Mouse (Mus musculus) activated CD4-positive, CD25-positive, alpha-beta regulatory T cell (primary cell): ENCODE measurements around the gene Strc. TPM values are rescaled to one million over a fixed set of nuclear protein-coding genes. Genes with fewer than 3 reads are reported as not detected.

Experiments
- polyA plus RNA-seq, 2 experiments: library from polyadenylated mRNA; unstranded; fragments of 100-300 nt; shearing (Covaris generic); gene quantifications; one replicate each; pipeline ENCODE4 v1.2.1; 2017

Strc gene
- polyA plus RNA-seq: under 1 TPM; 0.07 to 0.12 TPM

GRCm38 (mm10) chr2:121386961-121387575 lies at the start of gene Strc:
Gene Strc (minus strand): TSS chr2:121387168.

DNA sequence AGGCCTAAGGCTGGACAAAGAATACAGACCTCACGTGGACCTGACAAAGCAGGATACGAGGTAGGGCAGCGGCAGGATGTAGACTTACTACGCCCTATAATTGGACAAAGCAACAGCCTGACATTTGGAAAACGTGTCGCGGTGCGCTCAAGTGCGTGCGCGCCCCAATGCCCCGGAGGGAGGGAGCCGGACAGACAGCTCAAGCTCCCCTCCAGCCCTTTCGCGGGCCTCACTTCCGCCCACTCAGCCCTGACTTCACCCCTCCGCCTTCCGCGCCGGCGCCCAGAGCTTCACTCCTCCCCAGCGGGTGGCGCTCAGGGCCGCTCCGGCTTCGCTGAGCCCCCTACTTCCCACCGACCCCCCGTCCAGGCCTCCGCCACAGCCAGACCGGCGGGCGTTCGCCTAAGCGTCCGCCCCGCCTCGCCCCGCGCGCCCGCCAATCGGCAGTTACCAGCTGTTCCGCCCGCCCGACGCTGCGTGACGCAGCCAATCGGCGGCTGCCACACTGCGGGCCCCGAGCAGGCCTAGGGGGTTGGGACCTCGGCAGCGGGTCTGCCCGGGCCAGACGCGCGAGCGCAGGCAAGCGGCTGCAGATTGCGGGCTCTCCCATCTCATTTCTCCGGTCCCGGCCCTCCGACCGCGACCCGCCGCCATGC lies 26.5 kb upstream of the Strc start, which contains the start of the genes Pdia3 and Catsper2:
Gene Pdia3, plus strand, starts transcription at position 389 of the 656 bp plus-strand sequence.
Gene Catsper2, minus strand, starts transcription at position 406 of the 656 bp plus-strand sequence.

DNA sequence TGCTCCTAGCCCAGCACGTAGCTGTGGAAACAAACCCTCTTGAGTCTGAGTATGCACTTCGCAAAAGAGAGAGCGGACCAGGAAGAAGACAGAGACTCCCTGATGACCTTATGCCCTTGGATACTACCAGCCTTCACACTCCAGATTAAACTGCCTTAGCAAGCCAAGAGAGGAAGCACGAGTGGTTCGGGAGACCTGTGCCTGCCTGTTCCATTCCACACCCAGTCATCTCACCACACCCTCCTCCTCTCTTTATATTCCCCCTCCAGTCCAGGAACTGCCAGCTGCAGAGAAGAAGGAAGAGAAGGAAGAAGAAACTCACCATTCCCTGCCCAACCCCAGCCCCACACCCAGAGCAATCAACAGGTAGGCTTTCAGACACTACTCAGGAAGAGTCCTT lies 29.5 kb downstream of the Strc start, which contains the start of gene Ckmt1:
Gene Ckmt1, plus strand, starts transcription at position 221 of the 400 bp plus-strand sequence.

GRCm38 (mm10) chr2:121354820-121355592 lies 32.0 kb downstream of the Strc start, which contains the start of gene Ppip5k1:
Gene Ppip5k1 (minus strand): TSS chr2:121355396.

Other genes with a start within 250 kb of the Strc start
- 10 to 100 TPM; 16.4 to 20.5 TPM for gene Adal, start 246.7 kb downstream of the Strc start, polyA plus RNA-seq
- 10 to 100 TPM; 17.9 to 19.7 TPM for gene Lcmt2, start 246.5 kb downstream of the Strc start, polyA plus RNA-seq
- 10 to 100 TPM; 74.4 to 82.9 TPM for gene Tubgcp4, start 216.5 kb downstream of the Strc start, polyA plus RNA-seq
- 10 to 100 TPM; 27.1 to 45.5 TPM for gene Zscan29, start 216.0 kb downstream of the Strc start, polyA plus RNA-seq
- 10 to 100 TPM; 28.1 to 45.6 TPM for gene Trp53bp1, start 115.8 kb downstream of the Strc start, polyA plus RNA-seq
- gene Map1a, start 97.6 kb downstream of the Strc start, polyA plus RNA-seq: under 1 TPM; 0.01 to 0.14 TPM
- gene Ppip5k1, start 31.8 kb downstream of the Strc start, polyA plus RNA-seq: 10 to 100 TPM in 1 of 2 experiments, 1 to 10 TPM in 1; 8.9 to 11.3 TPM
- gene Ckmt1, start 29.5 kb downstream of the Strc start, polyA plus RNA-seq: under 1 TPM in 1 of 2 experiments, not detected in 1; 0.27 TPM
- 100 to 1,000 TPM; 589 to 791 TPM for gene Pdia3, start 26.6 kb upstream of the Strc start, polyA plus RNA-seq
- 1 to 10 TPM; 2.6 to 2.8 TPM for gene Catsper2, start 26.6 kb upstream of the Strc start, polyA plus RNA-seq
- 1 to 10 TPM in 1 of 2 experiments, under 1 TPM in 1; 0.66 to 1.2 TPM for gene Ell3, start 57.1 kb upstream of the Strc start, polyA plus RNA-seq
- gene Serf2, start 62.0 kb upstream of the Strc start, polyA plus RNA-seq: 100 to 1,000 TPM; 488 to 517 TPM
- gene Hypk, start 66.1 kb upstream of the Strc start, polyA plus RNA-seq: 100 to 1,000 TPM; 160 to 176 TPM
- gene Serinc4, start 69.6 kb upstream of the Strc start, polyA plus RNA-seq: 1 to 10 TPM in 1 of 2 experiments, under 1 TPM in 1; 0.33 to 1.2 TPM
- gene Mfap1b, start 86.9 kb upstream of the Strc start, polyA plus RNA-seq: 10 to 100 TPM; 80.2 to 85.9 TPM
- 10 to 100 TPM; 29.0 to 30.1 TPM for gene Mfap1a, start 119.5 kb upstream of the Strc start, polyA plus RNA-seq
- 1 to 10 TPM; 7.2 to 9.3 TPM for gene Wdr76, start 119.6 kb upstream of the Strc start, polyA plus RNA-seq